Mouse (Mus musculus) liver, adult (tissue): ENCODE data around the gene Hnrnpr.

Experiments used
- GATA4 ChIP-seq: IDR thresholded peaks from 2 replicates; pipeline ENCODE4 v1.6.1; 2014; ENCODE audit warnings: mild to moderate bottlenecking, low read length; ENCODE audit not compliant: insufficient replicate concordance

Gene Hnrnpr

DNA sequence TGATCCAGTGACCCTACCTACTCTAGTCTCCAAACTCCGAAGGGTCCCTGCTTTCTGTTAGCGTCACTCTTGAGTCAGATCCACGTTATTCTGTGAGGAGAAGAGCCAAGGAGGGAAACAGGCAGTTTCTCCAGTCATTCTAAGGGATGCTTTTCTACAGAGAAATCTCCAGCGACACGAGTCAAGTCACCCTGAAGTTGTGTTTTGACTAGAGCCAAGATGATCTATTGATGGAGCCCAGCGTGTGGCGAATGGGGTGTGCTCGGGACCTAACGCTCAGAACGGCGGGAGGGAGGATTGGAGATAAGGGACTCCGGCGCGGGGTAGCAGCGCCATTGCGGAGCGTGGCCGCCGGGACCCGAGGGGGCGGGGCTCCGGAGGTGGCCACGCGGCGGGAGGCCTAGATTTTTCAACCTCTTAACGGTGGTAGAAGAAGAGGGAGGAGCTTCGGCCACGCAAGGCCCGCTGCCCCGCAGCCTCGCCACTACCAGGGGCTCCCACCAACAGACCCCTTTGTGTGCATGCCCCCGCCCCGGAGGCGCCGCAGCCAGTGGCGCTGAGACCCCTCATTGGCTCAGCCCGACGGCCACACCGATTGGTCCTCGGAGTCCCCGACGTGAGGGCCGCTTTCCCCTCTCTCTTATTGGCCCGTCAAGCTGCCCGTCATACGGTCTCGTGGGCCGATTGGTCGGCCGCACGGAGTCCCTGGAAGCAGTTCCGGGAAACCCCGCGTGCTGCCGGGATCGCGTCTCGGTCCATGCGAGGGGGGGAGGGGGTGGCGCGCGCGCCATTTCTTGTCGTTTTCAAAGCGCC is at the start of gene Hnrnpr:
Gene Hnrnpr, plus strand, starts transcription at position 714 of the 813 bp plus-strand sequence.
- TF ChIP-seq GATA4, result peak; percentile 81; the same call in 1 of the 2 replicates

DNA sequence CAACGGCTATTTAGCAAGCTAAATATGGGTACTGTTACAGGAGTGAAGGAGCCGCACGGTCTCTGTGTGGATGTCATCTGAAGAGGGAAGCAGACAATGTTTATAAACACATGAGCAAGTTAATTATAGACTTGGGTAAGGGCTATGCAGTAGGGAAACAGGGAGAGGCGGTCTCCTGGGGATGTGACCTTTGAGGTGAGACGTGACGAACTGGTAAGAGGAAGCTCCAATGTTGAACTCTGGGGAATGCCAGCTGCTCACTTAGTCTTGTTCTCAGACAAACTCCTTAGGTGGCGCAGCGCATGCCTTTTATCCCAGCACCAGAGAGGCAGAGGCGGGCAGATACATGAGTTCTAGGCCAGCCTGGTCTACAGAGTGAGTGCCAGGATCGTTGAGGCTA is 48.8 kb upstream of the Hnrnpr start:
- no peak for TF ChIP-seq GATA4

DNA sequence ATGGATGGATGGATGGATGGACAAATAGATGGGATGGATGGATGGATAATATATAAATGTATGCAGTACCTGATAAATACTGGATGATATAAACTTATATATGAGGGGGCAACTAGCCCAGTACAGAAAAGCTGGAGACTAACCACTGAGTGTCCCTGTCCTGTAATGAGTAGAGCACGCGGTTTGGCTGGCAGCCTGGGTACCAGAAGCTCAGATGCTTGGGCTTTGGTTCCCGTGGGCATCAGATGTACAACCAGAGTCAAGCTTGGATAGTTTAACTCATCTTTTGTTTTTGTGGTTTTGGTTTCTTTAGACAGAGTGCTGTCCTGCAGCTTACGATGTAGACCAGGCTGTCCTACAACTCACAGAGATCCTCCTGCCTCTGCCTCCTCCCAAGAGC is 47.2 kb upstream of the Hnrnpr start:
- no peak for TF ChIP-seq GATA4

DNA sequence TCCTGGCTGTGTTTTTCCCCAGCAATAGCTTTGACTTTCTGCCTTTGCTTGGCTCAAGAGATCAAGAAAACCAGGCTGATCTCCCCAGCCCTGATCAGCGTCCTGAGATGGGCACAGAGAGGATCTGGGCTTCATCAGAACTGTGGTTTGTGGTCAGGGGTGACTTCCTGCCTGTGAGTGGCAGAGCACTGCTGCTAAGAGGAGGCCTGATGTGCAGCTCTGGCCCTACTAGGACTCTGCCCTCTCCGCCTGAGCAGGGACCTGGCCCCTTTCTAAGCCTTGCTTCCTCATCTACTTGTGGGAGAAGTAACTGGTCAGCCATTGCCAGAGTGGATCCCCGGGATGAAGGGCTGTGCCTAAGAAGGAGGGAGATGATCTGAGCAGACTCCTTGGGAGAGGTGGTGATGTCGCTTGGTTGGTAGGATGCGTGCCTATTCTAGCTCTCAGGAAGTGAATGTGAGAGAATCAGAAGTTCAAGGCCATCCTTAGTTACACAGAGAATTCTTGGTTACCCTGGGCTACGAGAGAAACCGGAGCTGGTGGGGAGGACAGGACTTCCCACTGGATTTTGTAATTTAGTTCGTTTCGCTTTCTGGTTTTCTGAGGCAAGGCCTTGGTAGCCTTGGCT is 43.9 kb upstream of the Hnrnpr start:
- TF ChIP-seq GATA4, result no peak

DNA sequence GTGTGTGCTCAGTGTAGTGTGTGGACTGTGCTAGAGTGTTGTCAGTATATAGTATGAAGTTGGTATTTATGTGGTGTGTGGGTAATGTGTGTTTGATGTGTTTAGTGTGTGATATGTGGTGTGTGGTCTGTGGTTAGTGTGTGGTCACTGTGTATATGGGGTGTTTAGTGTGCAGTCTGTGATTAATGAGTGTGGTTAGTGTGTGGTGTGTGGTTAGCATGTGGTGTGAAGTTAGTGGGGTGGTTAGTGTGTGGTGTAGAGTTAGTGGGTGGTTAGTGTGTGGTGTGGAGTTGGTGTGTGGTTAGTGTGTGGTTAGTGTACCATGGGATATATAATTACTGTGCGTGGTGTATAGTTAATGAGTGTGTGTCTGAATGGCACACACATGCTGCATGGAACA is 41.8 kb upstream of the Hnrnpr start:
- TF ChIP-seq GATA4, result no peak

DNA sequence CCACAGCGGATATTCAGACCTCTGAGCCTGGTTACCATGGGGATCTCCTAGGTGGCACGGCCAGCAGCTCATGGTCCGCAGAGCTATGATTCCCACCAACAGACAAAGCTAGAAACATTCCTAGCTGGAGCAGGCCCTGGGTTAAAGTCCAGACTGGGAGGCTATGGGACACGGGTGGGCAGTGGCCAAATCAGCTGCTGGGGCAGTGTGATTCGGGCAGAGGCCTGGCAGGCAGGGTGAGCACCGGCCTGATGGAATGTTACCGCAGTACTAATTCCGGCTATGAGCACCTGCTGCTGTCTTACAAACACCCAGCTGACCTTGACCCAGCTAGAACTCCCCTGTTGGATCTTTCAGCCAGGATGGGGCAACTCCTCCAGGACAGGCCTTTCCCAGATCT is 40.1 kb upstream of the Hnrnpr start:
- TF ChIP-seq GATA4, result no peak

DNA sequence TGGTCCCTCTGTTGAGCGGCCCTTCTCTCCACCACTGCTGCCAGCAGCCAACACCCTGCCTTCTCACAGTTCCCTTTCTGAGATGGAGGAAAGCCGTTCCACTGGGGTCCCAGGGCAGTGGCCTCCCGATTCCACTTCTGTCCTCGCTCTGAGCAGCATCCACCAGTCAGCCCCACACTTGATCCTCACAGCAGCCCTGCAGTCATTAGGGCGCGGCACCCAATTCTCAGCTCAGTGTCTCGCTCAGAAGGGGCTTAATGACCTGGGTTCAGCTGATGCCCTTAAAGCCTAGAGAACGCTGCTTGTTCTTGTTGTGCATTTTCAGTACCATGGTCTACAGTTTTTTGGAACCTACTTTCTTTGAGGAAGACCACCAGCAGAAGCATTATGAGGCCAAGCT is 29.6 kb upstream of the Hnrnpr start:
- no peak for TF ChIP-seq GATA4

DNA sequence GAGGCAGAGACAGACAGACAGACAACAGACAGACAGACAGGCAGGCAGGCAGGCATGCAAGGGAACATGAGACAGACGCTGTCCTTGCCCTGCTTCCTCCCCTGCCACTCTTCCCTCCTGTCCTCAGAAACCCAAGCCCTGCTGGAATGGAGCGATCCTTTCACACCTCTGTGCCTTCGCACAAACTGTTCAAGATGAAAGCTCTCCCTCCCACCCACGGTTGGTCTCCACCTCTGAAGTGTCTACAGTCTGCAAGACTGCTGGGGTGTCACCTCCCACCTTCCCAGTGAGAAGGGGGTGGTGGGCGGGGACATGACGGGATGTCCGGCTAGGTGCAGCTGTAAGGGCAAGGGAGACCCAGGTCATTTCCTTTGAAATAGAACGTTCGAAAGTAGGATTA is 29.1 kb upstream of the Hnrnpr start:
- TF ChIP-seq GATA4, result no peak

DNA sequence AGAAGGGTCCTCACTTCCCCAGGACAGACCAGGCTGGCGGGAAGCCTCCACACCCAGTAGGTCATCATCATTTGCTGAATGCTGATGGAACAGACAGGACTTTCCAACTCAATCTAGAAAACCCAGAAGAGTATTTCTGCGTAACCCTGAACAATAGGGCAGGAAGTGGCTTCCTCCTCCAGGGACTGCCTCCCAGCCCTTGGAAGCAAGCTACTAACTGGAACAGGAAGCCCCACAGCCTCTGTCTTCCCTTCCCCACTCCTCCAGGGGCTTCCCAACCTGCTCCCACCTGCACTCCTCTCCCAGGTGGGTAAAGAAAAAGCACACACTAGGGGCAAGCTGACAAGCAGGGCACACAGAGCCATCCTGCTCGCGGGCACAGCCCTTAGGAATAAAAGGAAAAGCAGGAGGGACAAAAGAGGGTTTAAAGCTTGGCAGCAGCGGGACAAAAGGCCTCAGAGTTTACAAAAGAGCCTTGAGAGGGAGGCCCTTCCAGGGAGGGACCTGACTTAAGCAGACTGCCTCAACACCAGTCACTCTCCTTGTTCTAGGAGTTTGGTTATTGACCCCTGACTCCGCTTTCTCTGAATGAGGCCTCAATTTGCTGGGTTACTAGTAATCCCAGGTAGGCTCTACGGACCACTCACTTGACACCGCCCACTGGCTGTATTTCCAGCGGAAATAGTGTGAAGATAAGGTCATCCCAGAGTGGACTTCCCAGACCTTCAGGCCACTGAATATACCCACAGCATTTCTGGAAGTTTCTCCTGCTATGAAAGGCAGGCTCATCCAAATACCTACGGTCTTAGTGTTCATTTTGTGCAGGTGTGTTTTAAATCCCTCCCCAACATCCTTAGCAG is 27.9 kb upstream of the Hnrnpr start:
- no peak for TF ChIP-seq GATA4

DNA sequence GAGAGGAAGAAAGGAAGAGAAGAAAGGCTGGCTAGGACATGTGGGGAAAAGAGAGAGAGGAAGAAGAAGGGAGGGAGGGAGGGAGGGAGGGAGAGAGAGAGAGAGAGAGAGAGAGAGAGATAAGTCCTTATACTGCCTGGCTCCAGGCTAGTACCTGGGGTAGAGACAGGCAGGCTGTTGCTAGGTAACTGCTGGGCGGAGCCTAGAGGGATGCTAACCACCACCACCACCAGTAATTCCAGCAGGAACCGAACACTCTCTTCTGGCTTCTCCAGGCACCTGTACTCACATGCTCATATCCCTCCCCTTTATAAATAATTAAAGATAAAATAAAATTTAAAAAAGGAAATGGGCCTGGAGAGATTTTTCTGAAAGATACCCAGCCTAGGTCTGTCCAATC is 27.0 kb upstream of the Hnrnpr start:
- no peak for TF ChIP-seq GATA4

DNA sequence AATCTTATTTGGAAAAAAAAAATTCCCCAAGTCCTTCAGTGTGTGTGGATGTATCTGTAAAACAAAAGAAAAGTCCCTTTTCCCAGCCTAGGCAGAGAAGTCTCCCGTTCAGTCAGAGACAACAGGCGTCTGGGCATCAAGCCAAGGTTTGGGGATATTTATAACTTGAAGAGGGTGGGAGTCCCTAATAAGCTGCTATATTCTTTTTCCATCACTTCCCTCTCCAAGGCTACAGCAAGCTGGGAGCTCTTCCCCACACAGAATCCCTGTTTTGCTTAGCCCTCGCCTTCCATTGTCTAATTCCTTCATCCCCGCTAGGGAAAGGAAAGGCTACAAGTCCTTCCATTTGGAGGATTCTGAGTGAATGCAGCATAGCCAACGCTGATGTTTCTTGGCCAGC is 26.3 kb upstream of the Hnrnpr start, which contains the start of gene Zfp46:
Gene Zfp46, plus strand, starts transcription at position 229 of the 400 bp plus-strand sequence.
- no peak for TF ChIP-seq GATA4

DNA sequence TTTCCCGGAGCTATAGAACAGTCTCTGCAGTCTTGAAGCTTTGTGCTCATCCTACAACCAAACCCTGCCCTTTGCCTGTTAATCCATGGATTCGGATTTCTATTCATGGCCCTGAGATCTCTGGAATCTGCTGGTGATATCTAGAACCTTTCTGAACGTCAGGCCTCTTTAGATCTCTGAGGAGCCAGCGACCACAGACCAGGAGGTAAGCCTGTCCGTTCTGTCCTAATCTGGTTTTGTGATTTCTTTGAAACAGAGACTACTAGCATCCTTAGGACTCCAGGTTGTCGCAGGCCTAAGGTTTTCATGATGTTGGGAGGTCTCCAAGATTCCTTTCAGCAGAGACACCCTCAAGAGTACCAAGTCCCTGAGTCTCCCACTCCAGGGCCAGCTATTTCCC is 25.9 kb upstream of the Hnrnpr start:
- TF ChIP-seq GATA4, result no peak

DNA sequence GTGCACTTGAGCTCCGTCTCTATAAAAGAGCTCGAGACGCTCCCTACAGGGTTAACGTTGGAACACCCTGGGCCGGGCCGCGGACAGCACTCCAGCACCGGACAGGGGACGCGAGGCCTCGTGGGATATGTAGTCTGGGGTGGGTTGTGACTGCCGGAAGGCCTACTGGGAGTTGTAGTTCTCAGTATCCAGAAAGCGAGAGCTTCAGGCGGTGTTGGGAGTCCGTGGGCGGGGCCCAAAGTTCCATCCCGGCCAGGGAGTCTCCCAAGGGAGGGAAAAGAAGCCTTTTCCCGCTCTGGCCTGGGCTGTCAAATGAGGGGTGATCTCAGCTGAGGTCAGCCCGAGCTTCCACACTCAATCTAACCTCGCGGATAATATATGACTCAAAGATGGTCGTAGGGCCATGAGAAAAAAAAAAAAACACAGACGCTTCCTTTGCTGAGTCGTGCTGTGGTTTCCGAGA is 25.4 kb upstream of the Hnrnpr start:
- TF ChIP-seq GATA4, result no peak

DNA sequence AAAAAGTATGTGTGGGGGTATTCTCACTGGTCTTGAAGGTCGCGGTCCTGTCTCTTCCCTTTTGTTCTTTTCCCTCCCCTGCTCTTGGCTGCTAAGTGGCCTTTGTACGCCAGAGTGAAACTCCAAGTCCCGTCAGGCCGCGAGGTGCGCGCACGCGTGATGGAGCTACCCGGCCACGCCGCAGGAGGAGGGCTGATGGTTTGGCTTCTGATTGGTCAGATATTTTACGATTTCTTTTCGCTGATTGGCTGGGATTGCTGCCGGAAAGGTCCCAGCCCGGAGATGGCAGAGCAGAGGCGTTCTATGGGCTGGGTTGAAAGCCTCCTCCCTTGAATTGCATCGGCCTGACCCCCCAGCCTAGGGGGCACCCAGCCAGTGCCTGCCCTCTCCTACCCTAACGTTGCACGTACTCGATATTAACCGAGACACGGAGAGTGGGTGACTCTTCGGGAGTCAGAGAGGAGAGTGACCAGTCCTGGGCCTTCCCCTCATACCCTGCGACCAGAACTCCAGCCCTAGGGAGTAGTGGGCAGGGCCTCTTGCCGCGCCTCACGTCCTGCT is 24.9 kb upstream of the Hnrnpr start:
- no peak; the same call in 1 of the 2 replicates for TF ChIP-seq GATA4
